Mouse (Mus musculus) retina, postnatal 7 days (tissue): ENCODE measurements around the gene Pcolce2.

Experiments
- DNase-seq: peaks from one replicate; pipeline ENCODE4 v3.0.0-alpha.2; 2012; ENCODE audit warnings: low read depth, low spot score

The Pcolce2 gene

DNA sequence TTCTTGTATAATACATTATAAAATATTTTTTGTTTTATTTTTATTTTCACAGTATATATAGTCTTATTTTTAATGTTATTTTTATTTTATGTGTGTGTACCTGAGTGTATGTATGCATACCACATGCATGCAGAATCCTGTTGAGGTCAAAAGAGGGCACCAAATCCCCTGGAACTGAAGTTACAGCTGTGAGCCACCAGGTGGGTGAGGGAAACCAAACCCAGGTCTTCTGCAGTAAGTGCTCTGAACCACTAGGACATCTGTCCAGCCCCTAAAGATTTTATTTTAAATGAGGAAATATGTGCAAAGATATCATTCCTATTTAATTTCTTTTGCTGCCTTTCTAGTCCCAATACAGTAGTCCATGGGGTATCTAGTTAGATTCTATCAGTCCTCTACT is 71.5 kb downstream of the Pcolce2 start:
- no peak for DNase-seq

DNA sequence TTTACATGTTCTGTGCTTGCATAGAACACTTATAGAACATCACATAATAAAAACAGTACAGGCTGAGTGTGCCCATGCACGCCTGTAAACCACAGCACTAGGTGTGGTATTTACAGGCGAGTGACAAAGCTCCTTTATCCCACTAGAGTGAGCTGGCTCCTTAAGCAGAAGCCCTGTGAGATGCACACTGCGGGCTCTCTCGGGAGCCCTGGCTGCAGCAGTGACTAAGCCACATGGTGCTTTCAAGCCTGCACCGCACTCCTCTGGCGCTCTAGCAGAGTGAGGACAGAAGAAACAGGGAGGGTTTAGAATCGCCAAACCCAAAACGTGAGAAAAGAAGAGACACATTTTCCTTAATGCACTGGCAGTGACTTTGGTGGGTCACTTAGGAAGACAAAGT is 75.2 kb downstream of the Pcolce2 start:
- DNase-seq, result no peak

DNA sequence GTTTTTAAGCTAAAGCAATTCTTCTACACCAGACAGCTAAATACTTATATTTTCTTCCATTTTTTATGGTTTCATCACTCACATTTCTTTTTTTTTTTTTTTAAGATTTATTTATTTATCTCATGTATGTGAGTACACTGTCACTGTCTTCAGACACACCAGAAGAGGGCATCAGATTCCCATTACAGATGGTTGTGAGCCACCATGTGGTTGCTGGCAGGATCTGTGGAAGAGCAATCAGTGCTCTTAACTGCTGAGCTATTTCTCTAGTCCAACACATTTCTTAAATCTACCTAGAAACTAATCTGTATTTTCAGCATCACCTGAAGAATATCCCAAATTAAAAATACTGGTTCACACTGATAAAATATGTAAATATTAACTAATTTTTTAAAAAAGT is 98.8 kb downstream of the Pcolce2 start:
- DNase-seq, result no peak

DNA sequence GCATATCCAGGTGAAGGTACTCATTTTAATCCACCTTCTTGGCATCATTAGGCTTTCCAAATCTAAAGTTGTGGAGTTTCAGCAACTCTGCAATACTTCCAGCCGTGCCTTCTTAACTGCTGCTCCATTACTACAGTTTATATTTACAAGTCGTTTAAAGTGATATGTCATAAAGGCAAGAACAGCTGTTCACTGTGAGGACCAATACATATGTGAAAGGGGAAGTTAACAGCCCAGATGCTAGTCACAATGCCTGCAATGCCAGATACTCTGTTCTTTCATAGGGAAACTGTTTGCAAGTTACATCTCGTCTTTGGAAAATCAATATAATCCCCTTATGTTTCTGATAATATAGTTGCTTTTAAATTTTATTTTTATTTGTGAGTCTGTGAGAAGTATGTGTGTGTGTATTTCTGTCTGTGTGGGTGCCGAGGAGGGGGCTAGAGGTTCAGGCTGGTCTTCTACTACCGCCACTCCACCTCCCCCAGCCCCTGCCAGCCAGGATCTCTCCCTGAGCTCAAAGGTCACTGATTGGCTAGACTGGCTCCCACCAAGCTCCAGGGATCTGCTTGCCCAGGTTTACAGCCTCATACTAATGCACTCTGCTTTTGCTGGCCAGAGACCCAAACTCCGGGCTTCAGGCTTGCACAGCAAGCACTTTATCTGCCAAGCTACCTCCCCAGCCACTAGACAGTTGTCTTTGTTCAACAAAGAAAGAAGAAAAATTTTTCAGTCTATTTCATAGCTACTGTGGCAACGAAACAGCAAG is 107.6 kb downstream of the Pcolce2 start:
- no peak for DNase-seq

DNA sequence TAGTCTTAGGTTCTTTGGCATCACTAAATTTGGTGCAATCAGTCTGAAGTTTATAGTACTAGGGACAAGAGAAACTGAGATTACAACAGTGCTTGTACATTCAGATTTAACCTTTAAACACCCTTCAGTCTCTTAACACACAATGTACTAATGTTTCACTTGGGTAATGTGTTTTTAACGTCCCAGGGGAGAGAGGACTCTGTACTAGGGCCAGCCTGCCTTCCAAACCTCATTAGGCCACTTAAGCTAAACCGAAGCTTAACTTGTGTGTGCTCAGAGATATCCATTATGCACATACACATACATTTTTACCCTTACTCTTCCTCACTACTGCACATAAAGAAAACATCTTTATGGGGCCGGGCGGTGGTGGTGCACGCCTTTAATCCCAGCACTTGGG is 109.9 kb downstream of the Pcolce2 start:
- DNase-seq, result no peak
